Mouse (Mus musculus): Measurements from ENCODE around the gene Odf2. TPM values are rescaled to one million over a fixed set of nuclear protein-coding genes. Genes with fewer than 3 reads are reported as not detected.

The Odf2 gene
- total RNA-seq, 2 experiments from 2014 or later: 44.8 to 52.4 TPM

DNA sequence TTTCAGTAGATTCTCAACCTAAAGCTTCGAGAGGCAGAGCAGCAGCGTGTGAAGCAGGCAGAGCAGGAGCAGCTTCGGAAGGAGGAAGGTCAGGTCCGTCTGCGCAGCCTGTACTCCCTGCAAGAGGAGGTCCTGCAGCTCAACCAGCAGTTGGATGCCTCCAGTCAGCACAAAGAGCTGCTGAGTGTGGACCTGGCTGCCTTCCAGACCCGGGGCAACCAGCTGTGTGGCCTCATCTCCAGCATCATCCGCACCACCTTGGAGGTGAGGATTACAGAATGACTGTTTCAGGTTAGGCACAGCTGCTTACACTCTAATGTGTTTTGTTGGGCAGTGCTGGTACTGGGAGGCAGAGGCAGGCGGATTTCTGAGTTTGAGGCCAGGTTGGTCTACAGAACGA is 51.1 kb downstream of the Odf2 start:
- DNase-seq: no peak

DNA sequence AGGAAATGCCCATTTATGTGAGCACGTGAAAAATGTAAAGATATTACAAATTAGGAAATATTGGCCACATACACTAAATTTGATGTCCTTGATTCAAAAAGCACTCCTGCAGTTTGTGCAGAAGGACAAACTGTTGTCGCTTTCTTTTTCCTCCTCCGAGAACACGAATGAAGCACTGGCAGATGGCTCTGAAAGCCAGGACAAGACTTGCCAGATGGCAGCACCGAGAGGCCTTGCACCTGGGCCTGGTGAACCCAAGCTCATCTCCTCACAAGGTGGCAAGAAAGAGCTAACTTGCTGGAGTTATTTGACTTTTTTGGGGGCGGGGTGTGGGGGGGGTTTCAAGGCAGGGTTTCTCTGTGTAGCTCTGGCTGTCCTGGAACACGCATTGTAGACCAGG is 51.8 kb downstream of the Odf2 start:
- no peak for DNase-seq

DNA sequence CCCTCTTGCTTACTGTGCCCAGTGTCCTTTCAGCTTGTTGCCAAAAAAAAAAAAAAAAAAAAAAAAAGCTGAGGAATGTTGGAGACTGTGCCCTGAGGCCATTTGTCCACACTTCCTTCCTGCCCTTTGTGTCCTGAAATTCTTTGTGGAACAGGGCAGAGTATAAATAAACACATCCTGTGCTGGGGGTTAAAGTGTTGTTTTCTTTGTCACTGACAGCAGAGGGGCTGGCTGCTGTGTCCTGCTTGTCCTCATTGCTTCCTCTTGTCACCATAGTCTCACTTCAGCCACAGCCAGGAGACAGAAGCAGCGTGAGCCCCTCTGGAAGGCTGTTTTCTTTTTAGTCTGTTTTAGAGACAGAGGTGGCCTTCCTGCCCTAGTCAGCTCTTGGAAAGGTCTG is 55.7 kb downstream of the Odf2 start:
- DNase-seq: peak; percentile 26

DNA sequence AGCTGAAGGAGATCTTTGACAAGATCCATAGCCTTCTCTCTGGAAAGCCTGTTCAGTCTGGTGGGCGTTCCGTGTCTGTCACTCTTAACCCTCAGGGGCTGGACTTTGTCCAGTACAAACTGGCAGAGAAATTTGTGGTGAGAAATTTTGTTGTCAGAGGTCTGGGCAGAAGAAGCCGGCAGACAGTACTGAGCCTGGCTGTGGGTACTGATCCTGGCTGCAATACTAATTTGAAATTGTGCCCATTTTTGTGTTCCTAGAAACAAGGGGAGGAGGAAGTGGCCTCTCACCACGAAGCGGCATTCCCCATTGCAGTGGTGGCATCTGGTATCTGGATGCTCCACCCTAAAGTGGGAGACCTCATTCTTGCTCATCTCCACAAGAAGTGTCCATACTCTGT is 59.9 kb downstream of the Odf2 start:
- DNase-seq: no peak

GRCm38 (mm10) chr2:29961246-29961645 is 72.2 kb downstream of the Odf2 start:
- no peak for DNase-seq

- DNase-seq: peak; percentile 47
These were observed 75.6 kb downstream of the Odf2 start for GRCm38 (mm10) chr2:29964354-29965249.

GRCm38 (mm10) chr2:29965250-29965843 is 76.3 kb downstream of the Odf2 start, which contains the start of gene Sptan1:
Sptan1 (plus strand) TSS chr2:29965560.
- DNase-seq: peak; percentile 98

DNA sequence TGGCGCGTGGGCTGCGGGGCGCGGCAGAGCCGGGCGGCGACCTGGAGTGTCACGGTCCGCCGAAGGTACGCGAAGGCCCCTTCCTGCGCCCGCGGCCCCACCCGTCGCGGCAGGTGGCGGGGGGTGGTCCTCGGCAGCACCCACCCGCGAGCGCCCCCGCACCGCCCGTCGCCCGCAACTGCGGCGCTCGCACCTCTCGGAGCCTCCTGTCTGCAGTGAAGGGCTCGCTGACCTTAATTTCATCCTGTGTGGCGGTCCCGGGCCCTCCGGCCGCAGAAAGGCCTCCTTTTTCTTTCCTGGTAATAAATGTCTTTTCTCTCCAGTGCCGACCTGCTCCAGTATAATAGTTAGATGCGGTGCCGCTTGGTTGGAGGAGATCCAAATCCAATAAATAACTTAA is 76.9 kb downstream of the Odf2 start:
- peak; percentile 51 for DNase-seq

DNA sequence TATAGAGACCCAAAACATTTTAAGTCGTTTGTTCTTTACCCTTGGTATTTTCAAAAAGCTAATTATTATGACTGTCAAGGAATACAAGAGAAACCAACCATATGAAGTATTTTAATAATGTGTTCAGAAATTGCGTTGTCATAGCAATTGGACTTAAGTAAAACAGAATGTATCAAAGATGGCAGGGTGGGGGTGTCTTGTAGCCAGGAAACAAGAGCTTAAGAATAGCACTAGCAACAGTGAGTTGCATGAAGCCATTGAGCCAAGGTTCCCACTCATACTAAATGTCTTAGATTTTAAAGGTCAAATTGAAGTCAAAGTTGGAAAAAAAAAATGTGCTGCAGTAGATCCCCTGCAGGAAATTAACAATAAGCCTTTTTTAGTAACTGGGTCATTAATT is 77.8 kb downstream of the Odf2 start:
- no peak for DNase-seq

GRCm38 (mm10) chr2:29967768-29968167 is 78.7 kb downstream of the Odf2 start:
- DNase-seq: peak; percentile 32

DNA sequence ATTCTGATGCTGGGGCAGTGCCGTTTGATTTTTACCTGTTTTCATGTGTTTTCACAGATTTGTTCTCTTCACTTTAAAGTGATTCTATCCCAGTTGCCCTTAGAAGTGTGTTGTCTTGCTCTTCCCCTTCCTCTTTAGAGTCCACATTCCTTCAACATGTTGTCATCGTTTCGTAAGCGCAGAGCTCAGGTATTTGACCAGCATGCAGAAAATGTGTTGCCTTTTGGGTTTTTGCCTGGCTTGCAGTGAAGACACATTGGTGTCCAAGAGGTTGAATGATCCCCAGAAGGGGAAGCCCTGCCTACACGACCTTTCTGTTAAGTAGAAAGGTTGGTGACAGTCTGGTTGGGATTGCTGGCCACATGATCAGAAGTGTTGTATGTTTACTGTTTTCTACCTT is 79.6 kb downstream of the Odf2 start:
- DNase-seq: no peak

- DNase-seq: peak; percentile 89
These were observed 83.0 kb downstream of the Odf2 start for GRCm38 (mm10) chr2:29971838-29972635.

- peak; percentile 25 for DNase-seq
These were observed 84.5 kb downstream of the Odf2 start for GRCm38 (mm10) chr2:29973525-29973924.

GRCm38 (mm10) chr2:29977307-29977706 is 88.3 kb downstream of the Odf2 start:
- DNase-seq: peak; percentile 55

GRCm38 (mm10) chr2:29980661-29981060 is 91.6 kb downstream of the Odf2 start:
- no peak for DNase-seq

Small RNAs within 50 kb of the gene (microRNA-seq; reads per million reads assigned to microRNA genes)
- gene Mir219a-2 (0 reads per million in 2 experiments), gene Mir219b (0 reads per million in 2 experiments)

Other genes with a start within 250 kb of the Odf2 start
- gene Gm13420, start 137.5 kb upstream of the Odf2 start, total RNA-seq (2021): not detected
- not detected for gene Gm13547, start 129.9 kb upstream of the Odf2 start, total RNA-seq (2021)
- gene Coq4, start 101.7 kb upstream of the Odf2 start, total RNA-seq (2021): 10 to 100 TPM; 14.6 to 14.7 TPM
- 10 to 100 TPM; 37.5 to 38.6 TPM for gene Trub2, start 100.7 kb upstream of the Odf2 start, total RNA-seq (2021)
- gene Slc27a4, start 86.6 kb upstream of the Odf2 start, total RNA-seq (2021): 10 to 100 TPM; 22.3 to 23.4 TPM
- 10 to 100 TPM; 37.9 to 40.9 TPM for gene Urm1, start 69.1 kb upstream of the Odf2 start, total RNA-seq (2021)
- gene Cercam, start 20.1 kb upstream of the Odf2 start, total RNA-seq (2021): 10 to 100 TPM; 13.4 to 13.9 TPM
- gene Gle1, start 46.2 kb downstream of the Odf2 start, total RNA-seq (2021): 10 to 100 TPM; 25.9 to 26.8 TPM
- 100 to 1,000 TPM; 370 to 371 TPM for gene Sptan1, start 76.3 kb downstream of the Odf2 start, total RNA-seq (2021)
- gene Wdr34, start 159.7 kb downstream of the Odf2 start, total RNA-seq (2021): 10 to 100 TPM; 15.2 to 15.8 TPM
- 100 to 1,000 TPM; 174 to 185 TPM for gene Set, start 168.2 kb downstream of the Odf2 start, total RNA-seq (2021)
- gene Pkn3, start 188.5 kb downstream of the Odf2 start, total RNA-seq (2021): 10 to 100 TPM; 15.3 to 17.9 TPM
- 10 to 100 TPM in 1 of 2 experiments, 1 to 10 TPM in 1; 7.8 to 10.6 TPM for gene Zdhhc12, start 204.4 kb downstream of the Odf2 start, total RNA-seq (2021)
- 10 to 100 TPM; 24.3 to 24.9 TPM for gene Zer1, start 235.4 kb downstream of the Odf2 start, total RNA-seq (2021)
- gene Tbc1d13, start 244.5 kb downstream of the Odf2 start, total RNA-seq (2021): 10 to 100 TPM; 23.9 to 27.4 TPM

All from heart, postnatal 4 days (tissue).